Mouse (Mus musculus) intestine, postnatal 0 days (tissue): ENCODE data around the gene Pih1d1. TPM values are rescaled to one million over a fixed set of nuclear protein-coding genes. Genes with fewer than 3 reads are reported as not detected.

ENCODE experiments used
- ATAC-seq: fragments of 200-750 bp; cut with Nextera tagmentation; 2 replicates; pipeline ENCODE4 v1.8.0; 2017; ENCODE audit warnings: mild to moderate bottlenecking, moderate TSS enrichment, moderate library complexity
- H3K27ac ChIP-seq: fragments of 300-500 bp; sonication (generic); 2 replicates; pipeline ENCODE4 v1.5.1; 2014; ENCODE audit warnings: mild to moderate bottlenecking, low read depth, low read length, moderate library complexity
- H3K27me3 ChIP-seq: fragments of 300-500 bp; sonication (generic); replicated peaks from 2 replicates; pipeline ENCODE4 v1.6.1; 2014; ENCODE audit warnings: low read length, mixed read lengths; ENCODE audit not compliant: control insufficient read depth, insufficient read depth
- H3K36me3 ChIP-seq: fragments of 300-500 bp; sonication (generic); 2 replicates; pipeline ENCODE4 v1.6.1; 2014; ENCODE audit warnings: mild to moderate bottlenecking, moderate library complexity; ENCODE audit not compliant: control insufficient read depth, insufficient read depth
- H3K4me1 ChIP-seq: fragments of 300-500 bp; sonication (generic); replicated peaks from 2 replicates; pipeline ENCODE4 v1.6.1; 2014; ENCODE audit warnings: antibody characterized with exemption, low read length, mixed read lengths; ENCODE audit not compliant: control insufficient read depth, insufficient read depth
- H3K4me2 ChIP-seq: fragments of 300-500 bp; sonication (generic); replicated peaks from 2 replicates; pipeline ENCODE4 v1.6.1; 2014; ENCODE audit warnings: low read depth, mild to moderate bottlenecking, moderate library complexity
- H3K4me3 ChIP-seq: fragments of 300-500 bp; sonication (generic); 2 replicates; pipeline ENCODE4 v1.5.1; 2014; ENCODE audit warnings: low read depth, low read length
- H3K9ac ChIP-seq: fragments of 300-500 bp; sonication (generic); 2 replicates; pipeline ENCODE4 v1.6.1; 2014; ENCODE audit warnings: mild to moderate bottlenecking, low read depth, low read length
- H3K9me3 ChIP-seq: fragments of 300-500 bp; sonication (generic); 2 replicates; pipeline ENCODE4 v1.6.1; 2016; ENCODE audit warnings: mixed run types; ENCODE audit not compliant: control insufficient read depth
- CTCF ChIP-seq: sonication (generic); IDR thresholded peaks from 2 replicates; pipeline ENCODE4 v1.5.1; 2016; ENCODE audit warnings: low read depth, mild to moderate bottlenecking, control low read depth, antibody characterized with exemption, moderate library complexity
- WGBS: fragments of 180-500 bp; shearing (Covaris S2); extraction: QIAGEN DNeasy Blood & Tissue Kit; methylation state at CpG from one replicate; pipeline ENCODE4 v1.1.7; 2014; 5-methylcytosine and 5-hydroxymethylcytosine counted together
- polyA plus RNA-seq: library from polyadenylated mRNA; unstranded; fragments of >200 nt; fragmentation: Nextera tagmentation; extraction: Ambion mirVana; gene quantifications from 2 replicates; pipeline ENCODE4 v1.2.1, GENCODE M21; 2015

Gene Pih1d1
- polyA plus RNA-seq, 1 experiment from 2014 or later, result 64.7 TPM

DNA sequence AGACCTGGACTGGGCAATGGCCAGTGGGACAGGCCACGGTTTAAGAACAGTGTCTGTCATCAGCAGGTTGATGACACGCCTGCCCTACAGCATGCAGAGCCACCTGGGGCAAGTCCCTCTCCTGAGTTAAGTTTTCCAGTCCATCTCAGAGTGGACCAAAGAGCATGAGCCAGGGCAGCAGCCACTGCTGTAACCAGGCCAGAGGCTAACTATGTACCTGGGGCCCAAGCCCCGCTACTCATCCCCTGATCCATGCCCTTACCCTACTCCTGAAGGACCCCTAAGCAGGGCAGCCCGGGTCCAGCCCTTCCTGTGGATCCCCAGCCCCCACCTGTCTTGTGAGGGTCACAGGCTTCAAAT is 42.1 kb downstream of the Pih1d1 start:
- WGBS, result 85% methylated on average over 4 of the region's 4 CpGs
- Histone ChIP-seq H3K27ac (no peak overlapping the region), H3K4me3 (no peak overlapping the region), H3K4me1 (no peaks in the 10 kb centered on the region), H3K4me2 (no peak overlapping the region), H3K36me3 (no peaks in the 10 kb centered on the region), H3K9me3 (no peaks in the 10 kb centered on the region), H3K9ac (no peak overlapping the region), H3K27me3 (peaks cover 3% of the 10 kb centered on the region; the same call in 1 of the 2 replicates)
- no peak for ATAC-seq
- TF ChIP-seq CTCF, result no peak

DNA sequence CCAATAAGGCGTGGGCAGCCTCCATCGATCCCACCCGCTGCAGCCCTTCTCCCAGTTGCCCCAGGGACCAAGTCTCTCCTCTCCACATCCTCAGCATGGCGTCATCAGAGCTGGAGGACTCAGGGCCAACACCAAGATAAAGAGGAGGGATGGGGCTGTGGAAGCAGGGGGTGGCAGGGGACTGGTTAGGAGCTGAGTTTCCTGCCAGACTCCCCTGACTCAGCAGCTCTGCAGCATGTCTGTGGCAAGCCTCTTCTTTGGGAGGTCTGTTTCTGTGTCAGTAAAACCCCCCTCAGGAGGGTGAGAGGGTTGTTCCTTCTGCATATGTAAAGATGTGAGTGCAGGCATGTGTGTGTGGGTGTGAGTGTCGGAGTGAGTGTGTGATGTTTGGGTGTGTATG is 42.9 kb downstream of the Pih1d1 start:
- Histone ChIP-seq H3K27me3 (peaks cover 3% of the 10 kb centered on the region; the same call in 1 of the 2 replicates), H3K4me2 (no peak overlapping the region), H3K36me3 (no peaks in the 10 kb centered on the region), H3K27ac (no peak overlapping the region), H3K4me3 (no peak overlapping the region), H3K4me1 (no peaks in the 10 kb centered on the region), H3K9me3 (no peaks in the 10 kb centered on the region), H3K9ac (no peak overlapping the region)
- ATAC-seq, result no peak
- WGBS, result 73% methylated on average over 5 of the region's 5 CpGs
- TF ChIP-seq CTCF, result no peak

DNA sequence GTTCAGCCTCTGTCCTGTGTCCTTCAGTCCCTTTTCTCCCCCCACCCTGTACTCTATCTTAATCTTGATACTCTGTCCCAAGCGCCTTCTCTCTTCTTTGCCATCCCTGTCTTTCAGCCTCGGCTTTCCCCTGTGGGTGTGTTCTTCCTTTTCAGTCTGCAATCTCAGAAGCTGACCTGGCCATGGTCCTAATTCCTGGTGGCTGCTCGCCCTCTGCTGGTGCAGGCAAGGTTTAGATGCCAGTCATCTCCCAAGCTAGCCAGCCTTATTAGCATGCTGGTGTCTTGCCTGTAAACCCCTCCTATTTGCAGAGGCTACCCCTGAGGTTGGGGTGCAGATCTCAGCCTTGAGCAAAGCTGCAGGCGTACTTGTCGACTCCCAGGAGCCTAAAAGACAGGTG is 44.3 kb downstream of the Pih1d1 start:
- TF ChIP-seq CTCF, result peak; percentile 95
- peak; percentile 28; the same call in 1 of the 2 replicates for ATAC-seq
- Histone ChIP-seq H3K9ac (no peak overlapping the region), H3K4me3 (no peak overlapping the region), H3K9me3 (no peaks in the 10 kb centered on the region), H3K27me3 (peaks cover 6% of the 10 kb centered on the region; the same call in 1 of the 2 replicates), H3K36me3 (no peaks in the 10 kb centered on the region), H3K27ac (no peak overlapping the region), H3K4me1 (no peaks in the 10 kb centered on the region), H3K4me2 (no peak overlapping the region)
- WGBS, result 13% methylated on average over 5 of the region's 5 CpGs

DNA sequence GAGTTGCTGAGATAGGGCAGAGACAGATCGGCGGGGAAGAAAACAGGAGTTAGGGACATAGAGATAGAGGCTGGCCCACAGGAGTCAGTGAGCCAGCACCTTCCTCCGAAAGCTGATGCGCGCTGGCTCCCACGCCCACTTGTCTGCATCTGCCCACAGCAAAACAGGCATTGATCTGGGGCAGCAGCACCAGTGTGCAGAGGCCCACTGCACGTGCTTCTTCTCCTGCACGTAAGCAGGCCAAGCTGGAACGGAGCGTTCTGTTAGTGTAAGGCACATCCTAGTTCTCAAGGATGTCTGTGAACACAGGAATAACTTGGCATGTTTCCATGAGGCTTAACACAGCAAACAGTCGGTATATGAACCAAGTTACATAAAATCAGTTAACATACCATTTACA is 44.9 kb downstream of the Pih1d1 start:
- H3K9me3 ChIP-seq, result no peaks in the 10 kb centered on the region
- no peak overlapping the region for H3K4me2 ChIP-seq
- no peaks in the 10 kb centered on the region for H3K36me3 ChIP-seq
- ATAC-seq, result no peak
- WGBS, result 75% methylated on average over 11 of the region's 11 CpGs
- no peak overlapping the region for H3K27ac ChIP-seq
- H3K9ac ChIP-seq, result no peak overlapping the region
- TF ChIP-seq CTCF, result no peak
- H3K27me3 ChIP-seq, result peaks cover 9% of the 10 kb centered on the region; the same call in 1 of the 2 replicates
- H3K4me3 ChIP-seq, result no peak overlapping the region
- no peaks in the 10 kb centered on the region for H3K4me1 ChIP-seq

DNA sequence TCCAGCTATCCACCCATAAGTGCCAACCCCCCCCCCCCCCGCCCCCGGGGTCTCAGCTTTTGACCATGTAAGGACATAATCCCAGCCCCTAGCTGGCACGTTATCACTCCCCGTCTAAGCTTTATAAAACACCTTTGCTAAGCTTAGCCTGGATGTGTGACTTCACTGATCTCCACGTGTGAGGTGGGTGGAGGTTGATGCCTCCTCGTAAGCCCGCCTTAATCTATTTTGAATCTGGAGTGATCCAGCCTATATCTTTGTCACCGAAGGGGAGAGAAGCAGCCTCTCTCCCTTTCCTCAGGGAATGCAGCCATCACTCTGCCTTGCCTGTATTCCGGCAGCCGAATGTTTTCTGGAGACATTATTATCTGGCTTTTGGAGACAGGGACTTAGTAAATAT is 48.6 kb downstream of the Pih1d1 start:
- no peak for ATAC-seq

DNA sequence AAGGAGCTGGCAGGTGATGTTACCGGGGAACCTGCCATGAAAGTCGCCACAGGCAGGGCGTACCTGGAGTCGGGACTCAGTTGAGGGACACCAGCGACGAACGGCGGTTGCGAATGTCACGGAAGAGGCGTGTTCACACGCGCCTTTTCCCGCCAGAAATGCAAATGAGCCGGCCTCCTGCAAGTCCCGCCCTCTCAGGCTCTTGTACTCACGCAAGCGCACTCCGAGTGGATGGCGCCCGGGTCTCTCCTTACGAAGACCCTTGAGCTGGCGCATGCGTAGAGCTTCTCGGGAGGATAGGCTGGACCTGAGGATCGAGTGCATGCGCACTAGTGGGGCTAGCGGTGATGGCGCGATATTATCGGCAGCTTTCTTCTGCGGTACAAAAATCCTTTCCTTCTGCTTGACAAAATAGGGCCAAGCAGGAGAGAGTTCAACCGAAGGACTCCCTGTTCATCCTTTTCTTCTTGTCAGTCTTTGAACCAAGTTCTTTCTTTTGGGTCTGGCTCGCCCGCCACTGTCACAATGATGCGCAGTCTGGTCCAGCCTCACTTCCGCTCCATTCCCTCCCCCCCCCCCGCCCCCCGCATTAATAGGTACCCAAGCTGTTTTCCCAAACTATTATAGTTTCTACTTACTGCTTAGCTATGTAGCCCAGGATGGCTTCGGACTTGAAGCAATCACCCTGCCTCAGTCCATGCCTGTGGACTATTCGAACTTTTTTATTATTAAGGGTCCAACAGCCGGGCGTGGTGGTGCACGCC is 50.5 kb downstream of the Pih1d1 start, which contains the start of gene Ccdc155:
TSS of gene Ccdc155 (minus strand) at position 513 of the 764 bp plus-strand sequence.
- Histone ChIP-seq H3K9me3 (no peaks in the 10 kb centered on the region), H3K27ac (no peak within 1 kb of the TSS), H3K27me3 (0 out of 2 replicates have a peak, but pooled peaks cover 6% of the 10 kb centered on the region), H3K9ac (no peak within 1 kb of the TSS), H3K4me2 (peak within 1 kb of the TSS; percentile 64), H3K4me1 (no peaks in the 10 kb centered on the region), H3K4me3 (peak within 1 kb of the TSS; percentile 39), H3K36me3 (no peaks in the 10 kb centered on the region)
- ATAC-seq, result peak; percentile 73
- no peak for TF ChIP-seq CTCF
- 7% methylated on average over 44 of the region's 44 CpGs for WGBS

More for the DNA sequence above, 48.6 kb downstream of the Pih1d1 start:
- Histone ChIP-seq H3K4me3 (no peak overlapping the region), H3K4me1 (no peaks in the 10 kb centered on the region), H3K9me3 (no peaks in the 10 kb centered on the region), H3K36me3 (no peaks in the 10 kb centered on the region), H3K27me3 (peaks cover 8% of the 10 kb centered on the region; the same call in 1 of the 2 replicates), H3K4me2 (no peak overlapping the region), H3K9ac (no peak overlapping the region), H3K27ac (no peak overlapping the region)
- no peak for TF ChIP-seq CTCF
- WGBS, result 41% methylated on average over 10 of the region's 10 CpGs
